Mouse (Mus musculus): ENCODE measurements around the gene Lmo7. TPM values are rescaled to one million over a fixed set of nuclear protein-coding genes. Genes with fewer than 3 reads are reported as not detected.

Lmo7 gene
- polyA plus RNA-seq, 1 experiment, result 0.79 TPM

GRCm38 (mm10) chr14:101830116-101830515 is 100.4 kb downstream of the Lmo7 start:
- no peak overlapping the region for H3K4me3 ChIP-seq (ENCODE audit: extremely low read depth, insufficient read depth, insufficient read length)
- no peak overlapping the region for H3K27ac ChIP-seq (ENCODE audit: insufficient read depth, low read length)
- H3K36me3 ChIP-seq (ENCODE audit: control insufficient read depth, insufficient read depth, low read length), result no peaks in the 10 kb centered on the region
- 8% methylated on average over 6 of the region's 6 CpGs for WGBS
- TF ChIP-seq CTCF (IDR thresholded peaks at IDR 0.05; ENCODE audit: extremely low read depth, insufficient read depth, insufficient read length, insufficient replicate concordance) (no peak), POLR2A (IDR thresholded peaks at IDR 0.05; ENCODE audit: low read depth, low read length) (no peak)
- no peak for DNase-seq (ENCODE audit: low read depth in 1 of 2, low spot score in 2 of 2)
- H3K4me1 ChIP-seq (ENCODE audit: control insufficient read depth, insufficient read depth, insufficient read length), result no peaks in the 10 kb centered on the region
- H3K27me3 ChIP-seq (ENCODE audit: control insufficient read depth, insufficient read depth, low read length), result no peaks in the 10 kb centered on the region

- H3K27ac ChIP-seq (ENCODE audit: insufficient read depth, low read length), result no peak overlapping the region
- no peak for TF ChIP-seq CTCF (IDR thresholded peaks at IDR 0.05; ENCODE audit: extremely low read depth, insufficient read depth, insufficient read length, insufficient replicate concordance)
- no peak for TF ChIP-seq POLR2A (IDR thresholded peaks at IDR 0.05; ENCODE audit: low read depth, low read length)
- H3K4me1 ChIP-seq (ENCODE audit: control insufficient read depth, insufficient read depth, insufficient read length), result no peaks in the 10 kb centered on the region
- DNase-seq (ENCODE audit: low read depth in 1 of 2, low spot score in 2 of 2), result no peak
- H3K36me3 ChIP-seq (ENCODE audit: control insufficient read depth, insufficient read depth, low read length), result no peaks in the 10 kb centered on the region
- WGBS, result 28% methylated on average over 3 of the region's 3 CpGs
- H3K4me3 ChIP-seq (ENCODE audit: extremely low read depth, insufficient read depth, insufficient read length), result no peak overlapping the region
- H3K27me3 ChIP-seq (ENCODE audit: control insufficient read depth, insufficient read depth, low read length), result no peaks in the 10 kb centered on the region
These were observed 104.4 kb downstream of the Lmo7 start for GRCm38 (mm10) chr14:101834109-101834508.

- DNase-seq (ENCODE audit: low read depth in 1 of 2, low spot score in 2 of 2), result no peak
- Histone ChIP-seq H3K36me3 (ENCODE audit: control insufficient read depth, insufficient read depth, low read length) (no peaks in the 10 kb centered on the region), H3K27me3 (ENCODE audit: control insufficient read depth, insufficient read depth, low read length) (no peaks in the 10 kb centered on the region), H3K27ac (ENCODE audit: insufficient read depth, low read length) (no peak overlapping the region), H3K4me3 (ENCODE audit: extremely low read depth, insufficient read depth, insufficient read length) (no peak overlapping the region), H3K4me1 (ENCODE audit: control insufficient read depth, insufficient read depth, insufficient read length) (no peaks in the 10 kb centered on the region)
- TF ChIP-seq CTCF (IDR thresholded peaks at IDR 0.05; ENCODE audit: extremely low read depth, insufficient read depth, insufficient read length, insufficient replicate concordance) (no peak), POLR2A (IDR thresholded peaks at IDR 0.05; ENCODE audit: low read depth, low read length) (no peak)
- WGBS, result 92% methylated on average over 2 of the region's 2 CpGs
These were observed 106.6 kb downstream of the Lmo7 start for GRCm38 (mm10) chr14:101836401-101836800.

GRCm38 (mm10) chr14:101837176-101837575 is 107.4 kb downstream of the Lmo7 start:
- DNase-seq (ENCODE audit: low read depth in 1 of 2, low spot score in 2 of 2), result no peak
- H3K27ac ChIP-seq (ENCODE audit: insufficient read depth, low read length), result no peak overlapping the region
- no peaks in the 10 kb centered on the region for H3K36me3 ChIP-seq (ENCODE audit: control insufficient read depth, insufficient read depth, low read length)
- H3K27me3 ChIP-seq (ENCODE audit: control insufficient read depth, insufficient read depth, low read length), result no peaks in the 10 kb centered on the region
- H3K4me1 ChIP-seq (ENCODE audit: control insufficient read depth, insufficient read depth, insufficient read length), result no peaks in the 10 kb centered on the region
- 88% methylated on average over 6 of the region's 6 CpGs for WGBS
- TF ChIP-seq POLR2A (IDR thresholded peaks at IDR 0.05; ENCODE audit: low read depth, low read length) (no peak), CTCF (IDR thresholded peaks at IDR 0.05; ENCODE audit: extremely low read depth, insufficient read depth, insufficient read length, insufficient replicate concordance) (no peak)
- H3K4me3 ChIP-seq (ENCODE audit: extremely low read depth, insufficient read depth, insufficient read length), result no peak overlapping the region

GRCm38 (mm10) chr14:101838231-101838839 is 108.6 kb downstream of the Lmo7 start:
- Histone ChIP-seq H3K4me1 (ENCODE audit: control insufficient read depth, insufficient read depth, insufficient read length) (no peaks in the 10 kb centered on the region), H3K27ac (ENCODE audit: insufficient read depth, low read length) (no peak overlapping the region), H3K4me3 (ENCODE audit: extremely low read depth, insufficient read depth, insufficient read length) (no peak overlapping the region), H3K36me3 (ENCODE audit: control insufficient read depth, insufficient read depth, low read length) (no peaks in the 10 kb centered on the region), H3K27me3 (ENCODE audit: control insufficient read depth, insufficient read depth, low read length) (no peaks in the 10 kb centered on the region)
- DNase-seq (ENCODE audit: low read depth in 1 of 2, low spot score in 2 of 2), result no peak
- WGBS, result 67% methylated on average over 7 of the region's 7 CpGs
- TF ChIP-seq CTCF (IDR thresholded peaks at IDR 0.05; ENCODE audit: extremely low read depth, insufficient read depth, insufficient read length, insufficient replicate concordance) (no peak), POLR2A (IDR thresholded peaks at IDR 0.05; ENCODE audit: low read depth, low read length) (no peak)

- DNase-seq (ENCODE audit: low read depth in 1 of 2, low spot score in 2 of 2), result no peak
- Histone ChIP-seq H3K27ac (ENCODE audit: insufficient read depth, low read length) (no peak overlapping the region), H3K4me3 (ENCODE audit: extremely low read depth, insufficient read depth, insufficient read length) (no peak overlapping the region), H3K4me1 (ENCODE audit: control insufficient read depth, insufficient read depth, insufficient read length) (no peaks in the 10 kb centered on the region), H3K27me3 (ENCODE audit: control insufficient read depth, insufficient read depth, low read length) (no peaks in the 10 kb centered on the region), H3K36me3 (ENCODE audit: control insufficient read depth, insufficient read depth, low read length) (no peaks in the 10 kb centered on the region)
- WGBS, result 86% methylated on average over 24 of the region's 24 CpGs
- TF ChIP-seq POLR2A (IDR thresholded peaks at IDR 0.05; ENCODE audit: low read depth, low read length) (no peak), CTCF (IDR thresholded peaks at IDR 0.05; ENCODE audit: extremely low read depth, insufficient read depth, insufficient read length, insufficient replicate concordance) (no peak)
These were observed 110.3 kb downstream of the Lmo7 start for GRCm38 (mm10) chr14:101839771-101840731.

All from spleen, adult 2 months (tissue).